Mouse (Mus musculus) cerebellum, postnatal 25 days (tissue): ENCODE data around the gene Gins1.

Experiments used
- DNase-seq, 2 experiments: peaks; one replicate each; pipeline ENCODE4 v3.0.0; 2021; ENCODE audit warnings: mixed read lengths in 2 of 2

Gene Gins1

DNA sequence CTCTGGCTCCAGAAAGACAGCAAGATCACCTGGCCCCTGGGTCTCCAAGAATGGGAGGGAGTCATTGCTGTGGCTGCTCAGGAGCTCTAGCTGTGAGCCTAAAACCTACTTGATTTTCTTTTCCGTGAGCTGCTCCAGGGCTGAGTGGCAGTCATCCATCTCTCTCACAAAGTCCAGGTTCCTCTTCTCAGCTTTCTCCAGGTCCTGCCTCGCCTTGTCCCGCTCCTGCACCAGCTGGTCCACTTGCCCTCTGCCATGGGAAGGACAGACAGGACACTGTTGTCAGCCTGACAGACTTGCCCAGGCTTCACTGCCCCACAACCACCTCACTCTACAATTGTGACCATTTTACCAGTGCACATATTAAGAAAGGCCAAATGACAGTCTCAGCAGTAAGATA lies 58.0 kb downstream of the Gins1 start:
- DNase-seq = no peak

GRCm38 (mm10) chr2:150964641-150965040 lies 59.4 kb downstream of the Gins1 start:
- no peak for DNase-seq

DNA sequence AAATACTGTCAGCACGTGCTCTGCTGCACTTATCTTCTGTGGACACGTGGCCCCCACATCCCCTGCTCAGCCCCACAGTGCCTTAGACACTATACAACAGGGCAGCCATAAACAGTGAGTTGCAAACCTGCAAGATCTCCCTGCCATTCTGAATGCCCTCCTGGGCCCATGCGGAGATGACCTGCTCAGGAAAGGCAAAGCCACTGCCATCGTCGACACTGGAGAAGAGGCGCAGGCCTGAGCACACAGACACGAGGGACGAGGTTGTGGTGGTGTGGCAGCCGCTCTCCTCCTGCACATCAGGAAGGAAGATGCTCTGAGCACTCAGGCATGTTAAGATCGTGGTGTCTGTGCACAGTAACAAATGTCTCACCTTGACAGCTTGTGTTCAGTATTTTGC lies 60.8 kb downstream of the Gins1 start:
- DNase-seq = no peak

DNA sequence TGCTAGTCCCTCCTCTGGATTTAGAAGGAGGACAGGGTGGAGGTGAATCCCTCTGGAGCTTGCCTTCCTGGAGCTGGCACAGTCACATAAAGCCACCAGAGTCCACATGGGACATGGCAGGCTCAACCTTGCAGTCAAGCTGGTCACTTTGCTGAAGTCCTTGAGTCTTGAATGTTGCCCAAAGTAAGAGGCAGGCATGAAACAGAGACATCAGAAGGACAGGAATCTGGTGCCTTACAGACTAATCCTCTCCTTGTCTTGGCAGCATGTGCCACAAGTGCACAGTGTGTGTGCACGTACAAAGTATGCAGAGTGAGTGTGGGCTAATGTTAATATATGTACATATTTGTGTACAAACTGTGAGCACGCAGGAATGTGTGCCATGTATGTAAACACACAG lies 62.3 kb downstream of the Gins1 start:
- no peak for DNase-seq

DNA sequence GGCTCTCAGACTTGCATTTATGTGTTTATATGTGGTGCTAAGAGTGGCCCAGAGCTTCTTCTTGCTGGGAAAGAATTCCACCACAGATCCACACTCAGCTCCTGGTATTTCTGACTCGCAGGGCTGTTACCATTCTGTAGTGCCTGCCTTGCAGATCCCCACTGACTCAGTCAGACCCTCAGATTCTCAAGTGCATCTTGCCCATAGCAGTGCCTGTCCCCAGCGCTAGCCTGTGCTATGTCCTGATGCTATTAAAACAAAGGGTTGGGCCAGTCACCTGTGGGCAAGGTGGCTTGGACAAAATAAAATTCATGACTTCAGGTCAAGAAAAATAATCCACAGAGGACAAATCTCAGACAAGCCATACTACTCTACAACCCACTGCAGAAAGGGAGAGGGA lies 64.0 kb downstream of the Gins1 start:
- DNase-seq = no peak

GRCm38 (mm10) chr2:150971856-150972255 lies 66.7 kb downstream of the Gins1 start:
- DNase-seq = no peak

DNA sequence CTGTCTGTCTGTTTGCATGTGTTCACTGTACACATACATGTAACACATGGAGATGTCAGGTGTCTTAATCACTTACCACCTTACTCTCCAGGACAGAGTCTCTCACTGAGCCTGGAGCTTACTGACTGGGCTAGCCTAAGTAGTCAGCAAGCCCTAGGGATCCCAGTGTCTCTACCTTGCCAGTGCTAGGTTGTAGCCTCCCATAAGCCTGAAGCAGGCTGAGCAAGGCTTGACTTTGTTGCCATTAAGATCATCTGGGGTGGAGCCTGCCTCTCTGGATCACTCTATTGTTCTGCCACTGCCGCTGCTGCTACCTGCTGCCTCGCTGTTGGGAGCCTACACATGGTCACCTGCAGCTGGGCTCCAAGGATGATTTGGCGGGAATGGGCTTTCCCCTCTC lies 67.5 kb downstream of the Gins1 start:
- DNase-seq = no peak

DNA sequence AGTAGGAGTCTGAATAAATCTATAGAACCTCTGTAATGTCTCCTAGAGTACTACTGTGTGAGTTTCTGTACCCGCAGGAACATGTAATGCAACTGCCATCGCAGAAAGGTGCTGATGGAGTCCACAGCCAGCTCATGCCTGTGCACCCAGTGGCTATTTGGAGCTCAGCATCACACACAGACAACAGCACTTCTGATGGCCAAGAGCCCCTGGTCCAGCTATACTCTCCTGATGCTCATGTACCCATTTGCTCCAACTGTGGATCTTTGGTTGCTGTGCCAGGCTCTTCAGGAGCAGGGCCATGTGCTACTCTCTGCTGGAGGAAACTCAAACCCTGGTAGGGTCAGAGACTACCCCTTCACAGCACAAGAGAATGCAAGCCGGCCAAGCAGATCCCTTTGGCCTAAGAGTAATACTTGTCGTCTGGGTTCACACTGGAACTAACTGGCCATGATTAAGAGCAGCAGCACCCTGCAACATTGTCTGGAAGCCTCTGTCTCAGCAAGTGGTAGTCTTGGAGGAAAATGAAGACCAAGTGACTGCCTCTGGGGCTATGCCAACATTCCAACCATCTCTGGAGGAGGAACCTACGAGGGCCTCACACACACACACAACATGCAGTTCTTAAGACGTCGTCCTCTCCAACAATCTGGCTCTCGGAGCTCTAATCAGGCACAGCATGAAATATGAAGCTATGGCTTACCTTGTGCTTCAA lies 68.4 kb downstream of the Gins1 start:
- DNase-seq = no peak

- no peak for DNase-seq
These were observed 71.7 kb downstream of the Gins1 start for GRCm38 (mm10) chr2:150976871-150977270.

DNA sequence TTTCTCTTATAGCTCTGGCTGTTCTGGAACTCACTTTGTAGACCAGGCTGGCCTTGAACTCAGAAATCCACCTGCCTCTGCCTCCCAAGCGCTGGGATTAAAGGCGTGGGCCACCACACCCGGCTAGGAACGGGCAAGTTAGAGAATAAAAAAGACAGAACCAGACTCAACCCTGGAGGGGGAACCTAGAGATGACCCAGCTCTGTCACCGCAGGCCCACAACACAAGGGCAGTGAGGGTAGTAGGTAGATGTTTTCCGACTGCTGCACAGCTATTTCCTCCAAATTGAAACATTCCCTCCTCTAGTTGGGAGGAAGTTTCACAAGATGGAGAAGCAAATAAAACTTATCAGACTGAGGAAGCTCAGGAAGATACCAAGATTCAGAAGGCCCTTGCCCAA lies 72.5 kb downstream of the Gins1 start:
- no peak for DNase-seq

GRCm38 (mm10) chr2:150978791-150979190 lies 73.6 kb downstream of the Gins1 start:
- no peak for DNase-seq

GRCm38 (mm10) chr2:150979861-150980620 lies 74.8 kb downstream of the Gins1 start:
- no peak for DNase-seq
